Mouse (Mus musculus) adrenal gland, adult (tissue): ENCODE results near the gene Adprhl2.

Experiments used
- DNase-seq, 2 experiments: peaks; one replicate each; pipeline ENCODE4 v3.0.0; 2022 to 2023; ENCODE audit warnings: low spot score in 1 of 2; ENCODE audit not compliant: inconsistent age in 2 of 2

Adprhl2 gene

GRCm38 (mm10) chr4:126273753-126274152 is 47.8 kb downstream of the Adprhl2 start:
- no peak for DNase-seq

- DNase-seq, result no peak
Measured at GRCm38 (mm10) chr4:126269292-126269691, 52.2 kb downstream of the Adprhl2 start.
